Mouse (Mus musculus): ENCODE measurements at regions not wholly inside any gene's neighbourhood (a gene's known extent, or its start where the extent isn't known, plus 50 kb on each side); places are given as distances from the start of the nearest gene placed in this dataset.

DNA sequence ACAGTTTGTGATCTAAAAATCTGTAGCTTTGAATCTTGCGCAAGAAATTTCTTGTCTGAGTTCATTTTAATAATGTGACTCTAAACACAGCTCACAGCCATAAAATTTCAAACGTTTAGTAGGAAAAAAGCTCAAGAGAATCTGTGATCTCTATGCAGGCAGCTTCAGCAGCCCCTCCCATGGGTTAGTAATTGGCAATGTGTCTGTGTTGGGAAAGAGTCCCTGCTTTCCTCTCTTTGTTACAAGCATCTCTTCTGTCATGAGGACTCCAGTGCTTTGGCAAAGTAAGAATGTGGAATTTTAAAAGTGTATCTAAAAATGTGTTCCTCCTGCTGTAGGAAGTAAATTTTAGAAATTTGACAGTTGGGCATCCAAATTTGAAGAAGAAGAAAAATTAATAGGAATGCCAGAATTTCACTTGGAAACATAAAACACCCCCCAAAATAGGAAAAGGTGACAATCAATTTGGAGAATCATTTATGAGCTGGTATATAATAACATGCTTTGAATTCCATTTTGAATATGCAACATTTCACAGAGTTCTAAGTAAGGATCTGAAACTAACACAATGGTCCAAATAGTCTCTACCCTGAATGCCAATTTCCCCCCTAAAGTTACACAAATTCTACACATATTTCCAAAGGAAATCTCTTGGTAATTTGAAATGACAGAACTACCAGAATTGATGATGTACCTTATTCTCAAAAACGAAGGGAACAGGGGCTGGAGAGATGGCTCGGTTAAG lies 291.3 kb downstream of the Adcyap1 start:
- no peak for TF ChIP-seq POLR2A (IDR thresholded peaks at IDR 0.05; ENCODE audit: borderline replicate concordance, extremely low read depth, insufficient read depth, insufficient read length, poor library complexity, severe bottlenecking)
- no peak for TF ChIP-seq CTCF (IDR thresholded peaks at IDR 0.05; ENCODE audit: borderline replicate concordance, extremely low read depth, insufficient read depth, insufficient read length)

All from brain, embryonic 14.5 days (tissue).